In the genomic region with DNA sequence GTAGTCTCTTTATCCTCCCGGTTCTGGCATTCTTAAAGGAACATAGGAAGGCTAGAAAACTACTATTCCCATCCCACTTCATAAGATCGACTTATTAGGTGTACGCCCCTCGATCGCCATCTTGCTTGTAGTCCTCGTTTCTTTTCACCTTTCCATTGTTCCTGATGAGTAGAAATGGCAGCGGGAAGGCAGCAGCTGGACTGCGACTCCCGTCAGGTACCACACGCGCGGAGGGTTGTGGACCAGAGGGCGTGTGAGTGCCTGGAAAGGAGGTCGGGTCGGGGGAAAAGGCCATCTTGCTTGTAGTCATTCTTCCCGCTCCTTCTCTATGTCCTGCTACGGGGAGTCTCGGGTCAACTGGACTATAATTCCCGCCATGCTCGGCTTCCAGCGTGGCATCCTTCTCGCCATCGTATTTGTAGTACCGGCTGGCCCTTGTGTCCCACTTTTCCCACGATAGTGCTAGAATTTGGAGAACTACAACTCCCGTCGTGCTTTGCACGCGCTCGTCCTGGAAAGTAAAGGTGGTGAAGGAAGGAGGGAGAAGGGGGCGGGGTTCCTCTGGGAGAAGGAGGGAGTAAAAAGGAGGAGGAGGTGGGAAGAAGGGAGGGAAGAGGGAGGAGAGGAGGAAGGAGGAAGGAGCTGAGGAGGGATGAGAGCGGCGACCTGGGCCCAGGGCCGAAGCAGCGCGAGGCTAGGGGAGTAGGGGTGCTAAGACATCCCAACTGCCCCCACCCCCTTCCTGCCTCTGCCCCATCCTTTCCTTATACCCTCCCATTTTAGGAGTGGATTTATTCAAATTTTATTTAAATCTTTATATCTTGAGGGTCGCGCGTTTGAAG, we compare ENCODE assay signal across 8 mouse cellular contexts. TPM values are rescaled to one million over a fixed set of nuclear protein-coding genes. Genes with fewer than 3 reads are reported as not detected.
DNase-seq lines count a peak whose midpoint lies in the region; ATAC-seq and TF ChIP-seq lines count a peak whose summit lies in the region.

No protein-coding gene starts in this region.

- H3K4me1 ChIP-seq in E14TG2a.4 (replicated peaks; ENCODE audit: low read depth, low read length): peaks cover 70% of the 10 kb centered on the region
- peaks cover 25% of the 10 kb centered on the region for H3K4me1 ChIP-seq in forebrain, embryonic 12.5 days
- 0 out of 2 replicates have a peak, but pooled peaks cover 6% of the 10 kb centered on the region for H3K4me1 ChIP-seq in heart, postnatal 0 days (ENCODE audit: control insufficient read depth, insufficient read depth)
- H3K4me1 ChIP-seq in liver, embryonic 16.5 days (ENCODE audit: control insufficient read depth, low read depth, low read length): peaks cover 14% of the 10 kb centered on the region
- H3K4me1 ChIP-seq in neural tube, embryonic 14.5 days (ENCODE audit: control insufficient read depth, insufficient read depth, low read length): peaks cover 10% of the 10 kb centered on the region

- H3K9me3 ChIP-seq in E14TG2a.4 (ENCODE audit: low read length): no peaks in the 10 kb centered on the region
- no peaks in the 10 kb centered on the region for H3K9me3 ChIP-seq in forebrain, embryonic 12.5 days
- no peaks in the 10 kb centered on the region for H3K9me3 ChIP-seq in heart, postnatal 0 days (replicated peaks; ENCODE audit: control insufficient read depth, low read length)
- H3K9me3 ChIP-seq in liver, embryonic 16.5 days (replicated peaks; ENCODE audit: control insufficient read depth, low read length): no peaks in the 10 kb centered on the region
- no peaks in the 10 kb centered on the region for H3K9me3 ChIP-seq in neural tube, embryonic 14.5 days (ENCODE audit: control insufficient read depth, low read length)

- under 1% methylated on average over 37 of the region's 39 CpGs for WGBS in forebrain, embryonic 12.5 days
- WGBS in heart, postnatal 0 days: under 1% methylated on average over 34 of the region's 39 CpGs
- under 1% methylated on average over 39 of the region's 39 CpGs for WGBS in liver, embryonic 16.5 days (ENCODE audit: insufficient replicate concordance)
- under 1% methylated on average over 39 of the region's 39 CpGs for WGBS in neural tube, embryonic 14.5 days

- H3K36me3 ChIP-seq in E14TG2a.4 (ENCODE audit: insufficient read depth, low read length): peaks cover 27% of the 10 kb centered on the region
- H3K36me3 ChIP-seq in forebrain, embryonic 12.5 days (replicated peaks): peaks cover 30% of the 10 kb centered on the region
- H3K36me3 ChIP-seq in heart, postnatal 0 days (replicated peaks; ENCODE audit: control insufficient read depth, insufficient read depth, low read length): peaks cover 27% of the 10 kb centered on the region
- no peaks in the 10 kb centered on the region; the same call in 1 of the 2 replicates for H3K36me3 ChIP-seq in liver, embryonic 16.5 days (ENCODE audit: control insufficient read depth, insufficient read depth)
- H3K36me3 ChIP-seq in neural tube, embryonic 14.5 days (ENCODE audit: control insufficient read depth, insufficient read depth, low read length): peaks cover 20% of the 10 kb centered on the region

- no peak for TF ChIP-seq EP300 in heart, postnatal 0 days (IDR thresholded peaks at IDR 0.05; ENCODE audit: low read depth)

- peak overlapping the region; percentile 96 for H3K9ac ChIP-seq in forebrain, embryonic 12.5 days
- peak overlapping the region; percentile 77 for H3K9ac ChIP-seq in heart, postnatal 0 days (replicated peaks; ENCODE audit: low read depth, low read length)
- peak overlapping the region; percentile 65 for H3K9ac ChIP-seq in liver, embryonic 16.5 days (ENCODE audit: low read depth, low read length)
- peak overlapping the region; percentile 86 for H3K9ac ChIP-seq in neural tube, embryonic 14.5 days (replicated peaks; ENCODE audit: low read depth, low read length)

- peak; percentile 69 for DNase-seq in c-Kit-positive CD71-positive TER-119-positive erythroid progenitor cells, embryonic 14.5 days (ENCODE audit: low spot score)
- DNase-seq in heart, postnatal 0 days (ENCODE audit: low spot score): peak; percentile 99
- peak; percentile 94 to 97 for DNase-seq in kidney, postnatal 4 days
- DNase-seq in testis, postnatal 10 days (ENCODE audit: low spot score): peak; percentile 95

- H3K4me3 ChIP-seq in E14TG2a.4 (replicated peaks; ENCODE audit: low read length): peak overlapping the region; percentile 92
- H3K4me3 ChIP-seq in forebrain, embryonic 12.5 days (replicated peaks): peak overlapping the region; percentile 91
- peak overlapping the region; percentile 82 for H3K4me3 ChIP-seq in heart, postnatal 0 days (ENCODE audit: low read depth, low read length)
- peak overlapping the region; percentile 64 for H3K4me3 ChIP-seq in liver, embryonic 16.5 days (ENCODE audit: low read depth, low read length)
- peak overlapping the region; percentile 70 for H3K4me3 ChIP-seq in neural tube, embryonic 14.5 days (ENCODE audit: low read depth, low read length)

- ATAC-seq in forebrain, embryonic 12.5 days (ENCODE audit: low FRiP score): peak; percentile 89
- peak; percentile 93 for ATAC-seq in heart, postnatal 0 days (ENCODE audit: insufficient read depth, low read depth)
- peak; percentile 75 for ATAC-seq in liver, embryonic 16.5 days (ENCODE audit: low read depth)
- ATAC-seq in neural tube, embryonic 14.5 days (ENCODE audit: low read depth): peak; percentile 91

- H3K4me2 ChIP-seq in forebrain, embryonic 12.5 days: peak overlapping the region; percentile 84
- peak overlapping the region; percentile 100 for H3K4me2 ChIP-seq in heart, postnatal 0 days (ENCODE audit: low read depth, low read length)
- H3K4me2 ChIP-seq in liver, embryonic 16.5 days (ENCODE audit: low read depth, low read length): peak overlapping the region; percentile 78
- H3K4me2 ChIP-seq in neural tube, embryonic 14.5 days (ENCODE audit: low read depth, low read length): peak overlapping the region; percentile 89

- H3K27me3 ChIP-seq in E14TG2a.4 (ENCODE audit: insufficient read depth, low read length): no peaks in the 10 kb centered on the region
- H3K27me3 ChIP-seq in forebrain, embryonic 12.5 days: no peaks in the 10 kb centered on the region
- H3K27me3 ChIP-seq in heart, postnatal 0 days (ENCODE audit: control insufficient read depth, insufficient read depth, low read length): no peaks in the 10 kb centered on the region
- no peaks in the 10 kb centered on the region for H3K27me3 ChIP-seq in liver, embryonic 16.5 days (ENCODE audit: control insufficient read depth, insufficient read depth, low read depth, low read length)
- H3K27me3 ChIP-seq in neural tube, embryonic 14.5 days (ENCODE audit: control insufficient read depth, insufficient read depth, low read length): no peaks in the 10 kb centered on the region

- H3K27ac ChIP-seq in forebrain, embryonic 12.5 days: peak overlapping the region; percentile 94
- H3K27ac ChIP-seq in heart, postnatal 0 days (ENCODE audit: low read depth): peak overlapping the region; percentile 80
- peak overlapping the region; percentile 79 for H3K27ac ChIP-seq in liver, embryonic 16.5 days (ENCODE audit: low read length)
- peak overlapping the region; percentile 89 for H3K27ac ChIP-seq in neural tube, embryonic 14.5 days (ENCODE audit: low read depth, low read length)

- no peak for TF ChIP-seq CTCF in E14TG2a.4 (conservative IDR thresholded peaks at IDR 0.05; ENCODE audit: low read length)
- no peak for TF ChIP-seq CTCF in heart, postnatal 0 days (IDR thresholded peaks at IDR 0.05; ENCODE audit: low read depth)

RNA-seq across cellular contexts. Expression of a gene that starts 1.5 kb away (rescaled TPM):
- 9.0 and 10.3 TPM in 2 replicates for polyA plus RNA-seq in forebrain, embryonic 12.5 days (2016; fragmentation: Nextera tagmentation; extraction: Ambion mirVana)
- total RNA-seq in heart, postnatal 0 days (2014; rRNA removed; ENCODE audit: low replicate concordance): 8.9 and 21.6 TPM in 2 replicates
- 0.42 and 0.56 TPM in 2 replicates for polyA plus RNA-seq in heart, postnatal 0 days (2015; fragmentation: Nextera tagmentation; extraction: Ambion mirVana)
- 1.9 and 2.0 TPM in 2 replicates for polyA plus RNA-seq in liver, embryonic 16.5 days (2015; fragmentation: Nextera tagmentation; extraction: Ambion mirVana)
- 6.5 and 9.1 TPM in 2 replicates for polyA plus RNA-seq in neural tube, embryonic 14.5 days (2014; fragmentation: Nextera tagmentation; extraction: Ambion mirVana)

RNA-seq across cellular contexts. Expression of a gene that starts 13.9 kb away (rescaled TPM):
- 0.40 and 0.42 TPM in 2 replicates for polyA plus RNA-seq in forebrain, embryonic 12.5 days (2016; fragmentation: Nextera tagmentation; extraction: Ambion mirVana)
- total RNA-seq in heart, postnatal 0 days (2014; rRNA removed; ENCODE audit: low replicate concordance): not detected in 2 replicates
- polyA plus RNA-seq in heart, postnatal 0 days (2015; fragmentation: Nextera tagmentation; extraction: Ambion mirVana): not detected in 2 replicates
- 0.05 TPM in 2 replicates for polyA plus RNA-seq in liver, embryonic 16.5 days (2015; fragmentation: Nextera tagmentation; extraction: Ambion mirVana)
- 0.27 TPM in 1 of 2 replicates, not detected in the other for polyA plus RNA-seq in neural tube, embryonic 14.5 days (2014; fragmentation: Nextera tagmentation; extraction: Ambion mirVana)

RNA-seq across cellular contexts. Expression of a gene that starts 23.7 kb away (rescaled TPM):
- 5.7 and 6.0 TPM in 2 replicates for polyA plus RNA-seq in forebrain, embryonic 12.5 days (2016; fragmentation: Nextera tagmentation; extraction: Ambion mirVana)
- 31.8 and 38.9 TPM in 2 replicates for total RNA-seq in heart, postnatal 0 days (2014; rRNA removed; ENCODE audit: low replicate concordance)
- 17.3 and 17.6 TPM in 2 replicates for polyA plus RNA-seq in heart, postnatal 0 days (2015; fragmentation: Nextera tagmentation; extraction: Ambion mirVana)
- polyA plus RNA-seq in liver, embryonic 16.5 days (2015; fragmentation: Nextera tagmentation; extraction: Ambion mirVana): 11.2 and 12.9 TPM in 2 replicates
- polyA plus RNA-seq in neural tube, embryonic 14.5 days (2014; fragmentation: Nextera tagmentation; extraction: Ambion mirVana): 4.6 and 6.8 TPM in 2 replicates

RNA-seq across cellular contexts. Expression of a gene that starts 30.6 kb away (rescaled TPM):
- 21.7 and 25.5 TPM in 2 replicates for polyA plus RNA-seq in forebrain, embryonic 12.5 days (2016; fragmentation: Nextera tagmentation; extraction: Ambion mirVana)
- 7.5 and 14.4 TPM in 2 replicates for total RNA-seq in heart, postnatal 0 days (2014; rRNA removed; ENCODE audit: low replicate concordance)
- polyA plus RNA-seq in heart, postnatal 0 days (2015; fragmentation: Nextera tagmentation; extraction: Ambion mirVana): 6.0 and 7.6 TPM in 2 replicates
- polyA plus RNA-seq in liver, embryonic 16.5 days (2015; fragmentation: Nextera tagmentation; extraction: Ambion mirVana): 7.5 and 7.9 TPM in 2 replicates
- 22.4 and 23.3 TPM in 2 replicates for polyA plus RNA-seq in neural tube, embryonic 14.5 days (2014; fragmentation: Nextera tagmentation; extraction: Ambion mirVana)

RNA-seq across cellular contexts. Expression of a gene that starts 33.3 kb away (rescaled TPM):
- polyA plus RNA-seq in forebrain, embryonic 12.5 days (2016; fragmentation: Nextera tagmentation; extraction: Ambion mirVana): 6.7 and 8.3 TPM in 2 replicates
- 9.3 and 11.1 TPM in 2 replicates for total RNA-seq in heart, postnatal 0 days (2014; rRNA removed; ENCODE audit: low replicate concordance)
- polyA plus RNA-seq in heart, postnatal 0 days (2015; fragmentation: Nextera tagmentation; extraction: Ambion mirVana): 2.6 and 3.1 TPM in 2 replicates
- 2.0 and 2.5 TPM in 2 replicates for polyA plus RNA-seq in liver, embryonic 16.5 days (2015; fragmentation: Nextera tagmentation; extraction: Ambion mirVana)
- polyA plus RNA-seq in neural tube, embryonic 14.5 days (2014; fragmentation: Nextera tagmentation; extraction: Ambion mirVana): 2.7 and 3.6 TPM in 2 replicates

Comparison
In these comparisons a context has a peak if more than half of its experiments do, and no peak if none do; other contexts are left out.
1. Peak in every context shown above with its lines: DNase-seq, ATAC-seq, H3K4me3 ChIP-seq and H3K27ac ChIP-seq.